Mouse (Mus musculus) bone marrow macrophage, adult 2 months (primary cell): ENCODE results near the gene Rpl29. TPM values are rescaled to one million over a fixed set of nuclear protein-coding genes. Genes with fewer than 3 reads are reported as not detected.

ENCODE experiments used
- H3K27ac ChIP-seq: 2 replicates; pipeline ENCODE4 v1.5.1; 2012; ENCODE audit warnings: low read depth, low read length; ENCODE audit not compliant: insufficient read depth
- H3K4me1 ChIP-seq: 2 replicates; pipeline ENCODE4 v1.6.1; 2012; ENCODE audit warnings: low read length; ENCODE audit not compliant: control insufficient read depth, insufficient read depth
- H3K4me3 ChIP-seq: 2 replicates; pipeline ENCODE4 v1.5.1; 2012; ENCODE audit warnings: mild to moderate bottlenecking, low read length, moderate library complexity; ENCODE audit not compliant: insufficient read depth
- CTCF ChIP-seq: IDR thresholded peaks from 2 replicates; pipeline ENCODE4 v1.5.1; 2012; ENCODE audit warnings: low read depth, mild to moderate bottlenecking, low read length, moderate library complexity
- POLR2A ChIP-seq: IDR thresholded peaks from 2 replicates; pipeline ENCODE4 v1.6.1; 2012; ENCODE audit warnings: mild to moderate bottlenecking, low read depth, low read length, borderline replicate concordance
- polyA plus RNA-seq: library from polyadenylated mRNA; stranded (reverse); fragments of >200 nt; gene quantifications from 2 replicates; pipeline ENCODE4 v1.2.4, GENCODE M21; 2012; ENCODE audit not compliant: missing spikeins, insufficient read depth, insufficient read length

The Rpl29 gene
- polyA plus RNA-seq, 1 experiment: 299 TPM

GRCm38 (mm10) chr9:106416826-106417225 is 12.4 kb upstream of the Rpl29 start:
- TF ChIP-seq CTCF: no peak
- no peak for TF ChIP-seq POLR2A
- no peak overlapping the region for H3K27ac ChIP-seq
- H3K4me1 ChIP-seq: peaks cover 11% of the 10 kb centered on the region
- H3K4me3 ChIP-seq: no peak overlapping the region

- TF ChIP-seq POLR2A: no peak
- no peak for TF ChIP-seq CTCF
- peak overlapping the region; percentile 22 for H3K4me3 ChIP-seq
Observed at GRCm38 (mm10) chr9:106417841-106418625, 11.2 kb upstream of the Rpl29 start.

GRCm38 (mm10) chr9:106420608-106421007 is 8.6 kb upstream of the Rpl29 start:
- no peak overlapping the region for H3K4me3 ChIP-seq
- TF ChIP-seq POLR2A (no peak), CTCF (no peak)
- H3K27ac ChIP-seq: no peak overlapping the region
- peaks cover 11% of the 10 kb centered on the region for H3K4me1 ChIP-seq

More at GRCm38 (mm10) chr9:106417841-106418625, 11.2 kb upstream of the Rpl29 start:
- Histone ChIP-seq H3K4me1 (peaks cover 11% of the 10 kb centered on the region), H3K27ac (no peak overlapping the region)

- no peak overlapping the region for H3K4me3 ChIP-seq
- no peak overlapping the region for H3K27ac ChIP-seq
- H3K4me1 ChIP-seq: peaks cover 11% of the 10 kb centered on the region
- TF ChIP-seq POLR2A (no peak), CTCF (no peak)
Observed at GRCm38 (mm10) chr9:106421033-106421864, 8.0 kb upstream of the Rpl29 start.

GRCm38 (mm10) chr9:106421865-106422160 is 7.4 kb upstream of the Rpl29 start:
- H3K27ac ChIP-seq: no peak overlapping the region
- TF ChIP-seq CTCF: peak; percentile 64
- TF ChIP-seq POLR2A: no peak

GRCm38 (mm10) chr9:106428719-106429220 is 484 bp upstream of the Rpl29 start:
- Histone ChIP-seq H3K4me1 (0 out of 2 replicates have a peak, but pooled peaks cover 2% of the 10 kb centered on the region), H3K27ac (peak overlapping the region; percentile 78), H3K4me3 (peak overlapping the region; percentile 65)
- TF ChIP-seq POLR2A: no peak
- TF ChIP-seq CTCF: peak; percentile 26; the same call in 1 of the 2 replicates

More at GRCm38 (mm10) chr9:106421865-106422160, 7.4 kb upstream of the Rpl29 start:
- H3K4me3 ChIP-seq: no peak overlapping the region
- peaks cover 11% of the 10 kb centered on the region for H3K4me1 ChIP-seq

GRCm38 (mm10) chr9:106430015-106430264 is 686 bp downstream of the Rpl29 start:
- peak overlapping the region; percentile 84 for H3K27ac ChIP-seq
- H3K4me3 ChIP-seq: peak overlapping the region; percentile 100
- TF ChIP-seq CTCF: no peak
- TF ChIP-seq POLR2A: no peak
- H3K4me1 ChIP-seq: 0 out of 2 replicates have a peak, but pooled peaks cover 2% of the 10 kb centered on the region

GRCm38 (mm10) chr9:106433389-106433788 is 4.1 kb downstream of the Rpl29 start:
- Histone ChIP-seq H3K4me3 (no peak overlapping the region), H3K27ac (no peak overlapping the region), H3K4me1 (peaks cover 10% of the 10 kb centered on the region)
- TF ChIP-seq CTCF (no peak), POLR2A (no peak)

GRCm38 (mm10) chr9:106436566-106436965 is 7.3 kb downstream of the Rpl29 start:
- H3K4me3 ChIP-seq: peak overlapping the region; percentile 68
- no peak overlapping the region for H3K27ac ChIP-seq
- peaks cover 8% of the 10 kb centered on the region for H3K4me1 ChIP-seq
- TF ChIP-seq CTCF: no peak
- no peak for TF ChIP-seq POLR2A

GRCm38 (mm10) chr9:106442680-106443079 is 13.4 kb downstream of the Rpl29 start:
- H3K4me1 ChIP-seq: peaks cover under 1% of the 10 kb centered on the region; the same call in 1 of the 2 replicates
- no peak overlapping the region for H3K27ac ChIP-seq
- no peak for TF ChIP-seq POLR2A
- no peak for TF ChIP-seq CTCF
- H3K4me3 ChIP-seq: no peak overlapping the region
